Mouse (Mus musculus): Measurements from ENCODE around the gene 1500009L16Rik.
A peak's percentile ranks its signal among the peaks of the same experiment; 100 is the strongest.

- TF ChIP-seq POLR2A (IDR thresholded peaks at IDR 0.05; ENCODE audit: extremely low read depth, insufficient read depth, low read length) (no peak), CTCF (IDR thresholded peaks at IDR 0.05; ENCODE audit: extremely low read depth, insufficient read depth, low read length) (peak; percentile 91)
Observed at GRCm38 (mm10) chr10:83729492-83729891, 6.8 kb downstream of the 1500009L16Rik start.

Data from cortical plate, adult 2 months (tissue).